Mouse (Mus musculus): ENCODE measurements at regions not wholly inside any gene's neighbourhood (a gene's known extent, or its start where the extent isn't known, plus 50 kb on each side); places are given as distances from the start of the nearest gene placed in this dataset.

DNA sequence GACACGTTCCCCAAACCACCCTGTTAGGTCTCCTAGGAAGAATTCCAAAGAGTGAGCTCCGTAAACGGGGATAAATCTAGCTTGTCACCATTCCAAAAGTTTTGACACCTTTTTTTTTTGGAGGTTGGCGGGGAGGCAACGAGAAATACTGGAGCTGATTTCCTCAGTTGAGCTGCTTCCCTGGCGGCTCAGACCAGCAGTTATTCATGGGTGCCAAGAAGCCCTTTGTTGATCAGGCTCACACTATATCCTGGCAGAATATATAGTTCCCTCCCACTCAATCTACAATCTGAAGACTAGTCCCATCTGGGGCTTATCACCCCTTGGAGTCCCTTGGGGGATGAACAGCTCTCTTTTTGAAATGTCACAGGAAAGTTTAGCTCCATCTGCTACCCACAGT, 77.5 kb upstream of the Tiam2 start:
- no peak for DNase-seq (ENCODE audit: low read depth in 3 of 3, low spot score in 3 of 3)
- Histone ChIP-seq H3K4me2 (ENCODE audit: low read depth) (no peak overlapping the region), H3K27me3 (ENCODE audit: control insufficient read depth, insufficient read depth, low read length) (no peaks in the 10 kb centered on the region), H3K9ac (replicated peaks) (no peak overlapping the region), H3K9me3 (ENCODE audit: control insufficient read depth, low read length) (no peaks in the 10 kb centered on the region), H3K4me3 (ENCODE audit: insufficient read depth in 1 of 2, low read depth in 2 of 2, low read length in 2 of 2) (no peak overlapping the region), H3K4me1 (replicated peaks; ENCODE audit: control insufficient read depth in 2 of 2, insufficient read depth in 2 of 2, low read length in 1 of 2) (peaks cover 0 to 16% of the 10 kb centered on the region in 2 experiments; a peak in 3 of 4 replicates), H3K36me3 (replicated peaks; ENCODE audit: control insufficient read depth, insufficient read depth, low read depth) (no peaks in the 10 kb centered on the region), H3K27ac (no peak overlapping the region)
- WGBS (ENCODE audit: insufficient replicate concordance): 79% methylated on average over 6 of the region's 6 CpGs
- TF ChIP-seq EP300 (IDR thresholded peaks at IDR 0.05; ENCODE audit: low read depth) (no peak), CTCF (IDR thresholded peaks at IDR 0.05; ENCODE audit: low read depth) (no peak)
- no peak for ATAC-seq (ENCODE audit: insufficient read depth)

DNA sequence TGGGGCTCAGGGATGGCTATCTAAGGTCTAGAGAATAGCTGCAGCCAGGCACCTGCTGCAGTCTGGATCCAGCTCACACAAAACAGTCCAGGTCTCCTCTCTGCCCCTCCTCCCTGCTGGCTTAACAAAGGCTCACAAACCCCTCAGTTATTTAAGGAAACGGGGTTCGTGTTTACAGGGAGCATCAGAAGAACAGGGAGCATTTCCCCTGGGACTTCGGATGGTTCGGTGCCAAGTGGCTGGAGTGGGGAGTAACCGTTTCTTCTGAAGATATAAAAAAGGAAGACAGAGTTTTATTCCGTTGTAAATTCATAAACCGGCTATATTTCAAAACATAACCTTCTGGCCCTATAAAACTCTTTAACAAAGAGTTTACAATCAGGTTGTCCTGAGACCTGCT, 77.1 kb upstream of the Tiam2 start:
- ATAC-seq (ENCODE audit: insufficient read depth) (no peak), DNase-seq (ENCODE audit: low read depth in 3 of 3, low spot score in 3 of 3) (no peak)
- Histone ChIP-seq H3K9me3 (ENCODE audit: control insufficient read depth, low read length) (no peaks in the 10 kb centered on the region), H3K9ac (replicated peaks) (no peak overlapping the region), H3K36me3 (replicated peaks; ENCODE audit: control insufficient read depth, insufficient read depth, low read depth) (no peaks in the 10 kb centered on the region), H3K4me3 (ENCODE audit: insufficient read depth in 1 of 2, low read depth in 2 of 2, low read length in 2 of 2) (no peak overlapping the region), H3K27ac (no peak overlapping the region), H3K4me2 (ENCODE audit: low read depth) (no peak overlapping the region), H3K27me3 (ENCODE audit: control insufficient read depth, insufficient read depth, low read length) (no peaks in the 10 kb centered on the region), H3K4me1 (replicated peaks; ENCODE audit: control insufficient read depth in 2 of 2, insufficient read depth in 2 of 2, low read length in 1 of 2) (peaks cover 0 to 16% of the 10 kb centered on the region in 2 experiments; a peak in 3 of 4 replicates)
- TF ChIP-seq CTCF (IDR thresholded peaks at IDR 0.05; ENCODE audit: low read depth) (no peak), EP300 (IDR thresholded peaks at IDR 0.05; ENCODE audit: low read depth) (no peak)
- WGBS (ENCODE audit: insufficient replicate concordance): 80% methylated on average over 7 of the region's 7 CpGs

DNA sequence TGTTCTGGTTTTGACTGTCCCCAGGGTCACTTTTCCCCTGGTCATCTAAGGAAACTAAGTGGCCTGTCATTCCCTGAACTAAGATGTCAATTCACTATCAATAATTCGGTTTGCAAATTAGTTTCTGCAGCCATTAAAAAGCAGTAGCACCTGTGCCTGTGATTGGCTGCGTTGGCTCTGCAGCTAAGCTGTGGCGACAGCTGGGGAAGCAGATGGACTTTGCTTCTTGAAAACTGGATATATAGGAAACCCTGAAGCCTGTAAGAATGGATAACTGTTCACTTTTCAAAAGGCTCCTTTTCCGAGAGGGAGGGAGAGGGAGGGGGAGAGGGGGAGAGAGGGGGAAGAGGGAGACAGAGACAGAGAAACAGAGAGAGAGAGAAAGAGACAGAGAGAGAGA, 75.2 kb upstream of the Tiam2 start:
- H3K4me3 ChIP-seq (ENCODE audit: insufficient read depth in 1 of 2, low read depth in 2 of 2, low read length in 2 of 2): no peak overlapping the region
- no peaks in the 10 kb centered on the region for H3K9me3 ChIP-seq (ENCODE audit: control insufficient read depth, low read length)
- peaks cover 0 to 8% of the 10 kb centered on the region in 2 experiments; a peak in 3 of 4 replicates for H3K4me1 ChIP-seq (replicated peaks; ENCODE audit: control insufficient read depth in 2 of 2, insufficient read depth in 2 of 2, low read length in 1 of 2)
- H3K27ac ChIP-seq: no peak overlapping the region
- no peaks in the 10 kb centered on the region for H3K27me3 ChIP-seq (ENCODE audit: control insufficient read depth, insufficient read depth, low read length)
- no peak overlapping the region for H3K9ac ChIP-seq (replicated peaks)
- DNase-seq (ENCODE audit: low read depth in 3 of 3, low spot score in 3 of 3) (no peak), ATAC-seq (ENCODE audit: insufficient read depth) (no peak)
- H3K36me3 ChIP-seq (replicated peaks; ENCODE audit: control insufficient read depth, insufficient read depth, low read depth): no peaks in the 10 kb centered on the region
- no peak overlapping the region for H3K4me2 ChIP-seq (ENCODE audit: low read depth)
- WGBS (ENCODE audit: insufficient replicate concordance): 72% methylated on average over 4 of the region's 4 CpGs
- TF ChIP-seq EP300 (IDR thresholded peaks at IDR 0.05; ENCODE audit: low read depth) (no peak), CTCF (IDR thresholded peaks at IDR 0.05; ENCODE audit: low read depth) (no peak)

DNA sequence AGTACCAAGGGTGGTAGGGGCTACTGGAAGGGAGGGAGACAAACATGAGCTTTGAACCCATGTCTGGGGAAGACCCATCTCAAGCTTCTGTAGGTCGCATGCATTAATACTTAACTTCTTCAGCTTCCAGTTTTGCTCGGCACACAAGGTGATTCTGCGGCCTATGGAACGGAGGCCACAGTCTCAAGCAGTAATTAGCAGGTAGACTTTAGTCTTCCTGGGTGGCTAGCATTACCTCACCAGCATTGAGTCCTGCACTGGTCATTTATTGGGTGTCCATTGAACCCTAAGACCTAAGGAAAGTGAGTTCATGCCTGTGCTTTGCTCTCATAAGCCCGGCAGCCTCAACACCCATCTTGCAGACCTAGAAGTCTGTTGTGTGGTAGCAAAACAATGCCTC, 74.4 kb upstream of the Tiam2 start:
- Histone ChIP-seq H3K27ac (no peak overlapping the region), H3K9me3 (ENCODE audit: control insufficient read depth, low read length) (no peaks in the 10 kb centered on the region), H3K4me1 (replicated peaks; ENCODE audit: control insufficient read depth in 2 of 2, insufficient read depth in 2 of 2, low read length in 1 of 2) (peaks cover 0 to 1% of the 10 kb centered on the region in 2 experiments; a peak in 2 of 4 replicates), H3K27me3 (ENCODE audit: control insufficient read depth, insufficient read depth, low read length) (no peaks in the 10 kb centered on the region), H3K9ac (replicated peaks) (no peak overlapping the region), H3K36me3 (replicated peaks; ENCODE audit: control insufficient read depth, insufficient read depth, low read depth) (no peaks in the 10 kb centered on the region), H3K4me3 (ENCODE audit: insufficient read depth in 1 of 2, low read depth in 2 of 2, low read length in 2 of 2) (no peak overlapping the region), H3K4me2 (ENCODE audit: low read depth) (no peak overlapping the region)
- no peak for ATAC-seq (ENCODE audit: insufficient read depth)
- TF ChIP-seq EP300 (IDR thresholded peaks at IDR 0.05; ENCODE audit: low read depth) (no peak), CTCF (IDR thresholded peaks at IDR 0.05; ENCODE audit: low read depth) (no peak)
- 85% methylated on average over 5 of the region's 5 CpGs for WGBS (ENCODE audit: insufficient replicate concordance)
- no peak for DNase-seq (ENCODE audit: low read depth in 3 of 3, low spot score in 3 of 3)

DNA sequence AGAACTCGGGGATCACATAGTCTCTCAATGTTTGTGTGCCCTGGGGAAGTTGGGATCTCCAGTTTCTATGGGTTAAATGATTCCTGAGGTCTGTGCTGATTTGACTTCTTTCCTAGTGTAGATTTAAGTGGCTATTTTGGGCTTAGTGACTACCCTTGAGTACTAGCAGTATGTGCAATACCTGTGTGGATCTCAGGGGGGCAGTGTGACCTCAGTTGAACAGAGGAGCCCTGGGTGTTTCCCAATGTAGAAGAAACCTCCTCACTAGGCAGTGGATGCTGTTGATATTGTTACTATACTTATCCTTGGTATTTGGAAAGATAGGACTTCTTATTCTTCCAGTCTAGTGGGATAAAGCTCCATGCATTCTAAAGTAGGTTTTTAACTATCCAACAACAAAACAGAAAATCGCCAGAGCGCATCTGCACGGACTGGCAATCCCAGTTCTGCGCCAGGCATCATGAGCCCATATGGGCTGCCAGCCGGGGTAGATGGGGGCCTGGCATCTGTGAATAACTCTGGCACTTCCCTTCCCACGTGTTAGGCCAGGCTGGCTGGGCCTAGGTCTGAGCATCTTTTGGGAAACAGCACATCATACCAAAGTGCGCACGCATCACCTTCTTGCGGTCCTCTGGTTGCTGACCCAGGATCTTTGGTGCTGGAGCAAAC, 72.7 kb upstream of the Tiam2 start:
- Histone ChIP-seq H3K27ac (no peak overlapping the region), H3K4me3 (ENCODE audit: insufficient read depth in 1 of 2, low read depth in 2 of 2, low read length in 2 of 2) (no peak overlapping the region), H3K4me2 (ENCODE audit: low read depth) (no peak overlapping the region), H3K9ac (replicated peaks) (no peak overlapping the region), H3K27me3 (ENCODE audit: control insufficient read depth, insufficient read depth, low read length) (no peaks in the 10 kb centered on the region), H3K4me1 (replicated peaks; ENCODE audit: control insufficient read depth in 2 of 2, insufficient read depth in 2 of 2, low read length in 1 of 2) (no peaks in the 10 kb centered on the region), H3K9me3 (ENCODE audit: control insufficient read depth, low read length) (no peaks in the 10 kb centered on the region), H3K36me3 (replicated peaks; ENCODE audit: control insufficient read depth, insufficient read depth, low read depth) (no peaks in the 10 kb centered on the region)
- DNase-seq (ENCODE audit: low read depth in 3 of 3, low spot score in 3 of 3): peak in 2 of 3 experiments; percentile 4 to 19
- WGBS (ENCODE audit: insufficient replicate concordance): 80% methylated on average over 10 of the region's 10 CpGs
- ATAC-seq (ENCODE audit: insufficient read depth): no peak
- TF ChIP-seq CTCF (IDR thresholded peaks at IDR 0.05; ENCODE audit: low read depth): peak; percentile 42
- TF ChIP-seq EP300 (IDR thresholded peaks at IDR 0.05; ENCODE audit: low read depth): no peak

All from liver, embryonic 14.5 days (tissue).